Mouse (Mus musculus) mouse embryonic stem cell (cell line): ENCODE data around the gene Igsf6.

Experiments
- in situ Hi-C, 2 experiments: fragments of 300-500 bp; cut with MboI; formaldehyde crosslinking; loops; 1 replicate in 1 of 2; 3 replicates in 1 of 2; pipeline ENCODE4 v1.14.3; 2019 to 2020; ENCODE audit warnings: low sequenced_read_pairs in 2 of 2, low pct_unique_long_range_greater_than_20kb in 1 of 2, mixed read lengths in 1 of 2; ENCODE audit not compliant: unreplicated experiment in 1 of 2

Igsf6 gene

DNA sequence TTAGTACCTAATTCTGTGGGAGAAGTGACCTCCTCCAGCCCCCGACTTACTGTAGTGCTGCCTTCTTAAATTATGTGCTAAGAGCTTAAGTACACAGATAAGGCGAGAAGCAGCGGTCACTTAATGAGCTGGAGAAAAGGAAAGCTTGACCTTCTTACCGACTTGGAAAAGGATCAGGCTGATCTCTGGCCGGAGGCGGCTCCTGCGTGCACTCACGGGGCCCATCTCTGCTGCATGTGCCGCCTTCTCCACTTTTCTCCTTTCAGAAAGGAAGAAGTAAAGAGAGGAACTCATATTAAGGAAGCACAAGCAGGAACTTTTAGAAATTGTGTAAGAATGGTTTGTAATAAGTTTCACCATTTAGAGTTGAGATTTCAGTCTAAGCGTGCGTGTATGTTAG, at the start of gene Igsf6:
TSS of gene Igsf6 (minus strand) at position 292 of the 400 bp plus-strand sequence.
- in situ Hi-C loops, result no loop called here

DNA sequence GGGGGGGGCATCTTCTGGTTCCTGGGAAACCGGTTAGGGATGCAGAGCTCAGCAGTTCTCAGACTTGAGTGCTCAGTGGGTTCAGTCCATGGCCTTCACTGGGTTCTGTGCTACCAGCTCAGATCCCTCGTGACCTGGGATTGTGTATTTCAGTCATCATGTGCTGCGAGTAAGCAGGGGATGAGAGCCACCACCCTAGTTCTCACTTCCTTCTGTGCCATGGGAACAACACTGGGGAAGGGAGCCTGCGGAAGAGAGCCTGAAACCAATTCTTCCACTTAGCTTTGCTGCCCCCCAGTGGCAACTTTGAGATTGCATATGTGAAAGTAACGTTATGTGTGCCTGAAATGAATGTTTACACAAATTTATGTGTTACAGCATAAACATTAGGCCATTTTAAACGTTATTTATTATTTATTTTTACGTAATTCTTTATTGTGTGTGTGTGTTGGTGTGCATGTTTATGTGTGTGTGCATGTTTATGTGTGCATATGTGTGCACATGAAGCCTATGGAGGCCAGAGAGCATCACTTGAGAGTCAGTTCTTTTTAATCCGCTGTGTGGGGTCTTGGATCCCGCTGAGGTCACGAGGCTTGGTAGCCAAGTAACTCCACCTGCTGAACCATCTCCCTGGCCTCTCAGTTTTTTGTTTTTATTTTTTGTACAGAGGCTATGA, 45.9 kb upstream of the Igsf6 start:
- in situ Hi-C loops, result loop anchor here in 1 of 2 experiments (25.0 kb wide), 1 partner anchor 283 kb away; the partner anchor contains the start of gene Eef2k

DNA sequence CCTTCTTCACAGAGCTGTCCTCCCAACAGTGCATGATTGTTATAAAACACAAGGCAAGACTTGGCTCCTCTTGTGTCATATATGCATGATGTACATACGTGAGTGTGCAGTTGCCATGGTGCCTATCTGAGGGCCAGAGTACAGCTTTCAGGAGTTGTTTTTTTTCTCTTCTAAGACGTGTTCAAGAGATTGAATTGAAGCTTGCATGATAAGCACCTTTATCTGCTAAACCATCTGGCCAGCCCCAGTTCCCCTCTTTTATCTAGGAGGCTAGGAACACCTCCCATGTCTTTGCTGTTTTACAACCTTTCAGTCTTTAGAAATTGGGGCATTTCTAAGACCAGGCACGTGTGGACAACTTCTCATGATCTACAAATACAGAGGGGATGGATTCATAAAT, 37.4 kb upstream of the Igsf6 start:
- in situ Hi-C loops, result loop anchor here in 1 of 2 experiments (25.0 kb wide), 1 partner anchor 274 kb away; the partner anchor contains the start of gene Eef2k

DNA sequence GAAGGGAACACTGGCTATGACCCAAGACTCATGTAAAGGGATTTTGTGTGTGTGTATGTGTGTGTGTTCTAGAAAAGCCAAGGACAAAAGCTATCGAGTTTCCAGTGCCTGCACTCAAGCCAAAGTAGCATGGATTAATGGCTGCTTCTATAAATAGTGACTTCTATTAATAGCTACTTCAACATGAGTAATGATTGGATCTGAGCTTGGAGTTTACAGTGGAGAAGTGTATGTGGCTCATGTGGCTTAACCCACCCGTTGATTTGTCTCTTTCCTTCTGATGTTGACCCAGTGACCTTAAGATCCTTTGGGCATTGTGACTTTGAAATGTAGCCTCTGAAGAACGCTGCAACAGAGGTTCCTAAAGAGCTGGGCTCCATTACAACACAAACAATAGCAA, 36.9 kb upstream of the Igsf6 start:
- in situ Hi-C loops, result loop anchor here in 1 of 2 experiments (25.0 kb wide), 1 partner anchor 274 kb away; the partner anchor contains the start of gene Eef2k

DNA sequence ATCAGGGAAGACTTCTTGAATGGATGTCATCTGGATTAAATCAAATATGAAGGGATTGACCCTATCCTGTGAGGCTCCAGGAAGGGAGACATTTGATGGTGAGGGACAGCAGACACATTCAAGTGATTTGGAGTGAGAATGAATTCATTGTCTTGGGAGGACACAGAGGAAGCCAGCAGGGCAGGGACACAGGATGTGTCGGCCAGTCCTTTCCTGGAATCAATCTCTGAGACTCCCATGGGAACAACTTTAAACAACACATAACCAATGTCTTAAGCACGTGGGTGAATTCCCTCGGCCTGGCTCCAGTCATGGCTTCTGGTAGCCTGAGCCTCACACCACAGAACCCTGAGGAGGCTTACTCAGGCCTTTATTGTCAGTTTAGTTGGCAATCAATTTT, 33.5 kb upstream of the Igsf6 start:
- in situ Hi-C loops, result loop anchor here in 1 of 2 experiments (25.0 kb wide), 1 partner anchor 271 kb away; the partner anchor contains the start of gene Eef2k

DNA sequence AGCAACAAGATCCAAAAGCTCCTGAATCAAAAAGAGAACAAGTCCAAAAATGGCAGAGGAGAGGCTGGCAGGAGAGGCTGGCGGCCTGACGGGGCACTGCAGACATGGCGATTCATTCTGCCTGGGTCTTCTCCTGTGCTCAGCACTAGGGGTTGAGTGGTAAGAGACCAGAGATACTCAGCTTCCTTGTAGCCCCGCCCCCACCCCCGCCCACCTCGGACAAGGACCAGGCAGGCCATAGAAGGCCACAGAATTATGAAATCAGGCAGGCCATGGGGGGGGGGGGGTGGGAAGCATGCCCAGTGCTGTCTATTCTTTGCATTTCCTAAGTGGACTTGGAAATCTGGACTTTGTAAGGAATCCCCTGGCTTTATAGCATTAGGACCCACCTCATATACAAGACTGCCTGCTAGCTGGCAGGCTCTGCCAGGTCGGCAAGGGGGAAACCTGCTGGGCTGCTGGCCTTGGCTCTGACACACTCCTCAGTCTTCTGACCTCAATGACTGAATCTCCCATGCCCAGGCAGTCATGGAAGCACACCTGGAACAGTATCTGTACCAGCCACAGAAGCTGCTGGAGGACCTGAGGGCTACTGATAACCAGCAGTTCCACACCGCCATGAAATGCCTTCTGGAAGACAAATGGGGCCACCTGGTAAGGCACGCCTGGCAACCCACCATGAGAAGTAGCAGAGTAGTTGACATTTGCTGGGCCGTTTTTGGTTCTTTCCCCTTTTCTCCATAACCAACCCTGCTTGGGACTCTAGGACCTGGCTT, 24.4 kb upstream of the Igsf6 start:
- in situ Hi-C loops, result no loop called here

DNA sequence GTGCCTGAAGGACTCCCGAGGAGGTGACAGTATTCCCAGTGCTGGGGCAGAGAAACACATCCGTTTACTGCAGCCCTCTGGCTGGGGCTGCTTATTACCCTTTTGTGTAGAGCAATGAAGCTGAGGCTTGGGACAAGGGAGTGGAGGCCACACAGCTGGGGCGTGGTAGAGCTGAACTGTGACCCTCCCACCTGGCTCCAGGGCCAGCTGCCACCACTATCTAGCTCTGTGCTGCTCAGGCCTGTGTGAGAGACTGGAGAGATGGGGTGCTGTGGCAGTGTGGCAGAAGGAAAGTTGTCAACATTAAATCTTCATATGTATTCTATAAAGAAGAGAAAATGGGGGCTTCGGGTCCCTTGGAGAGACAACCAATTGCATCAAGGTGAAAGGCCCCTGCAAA, 18.7 kb upstream of the Igsf6 start:
- in situ Hi-C loops, result no loop called here

DNA sequence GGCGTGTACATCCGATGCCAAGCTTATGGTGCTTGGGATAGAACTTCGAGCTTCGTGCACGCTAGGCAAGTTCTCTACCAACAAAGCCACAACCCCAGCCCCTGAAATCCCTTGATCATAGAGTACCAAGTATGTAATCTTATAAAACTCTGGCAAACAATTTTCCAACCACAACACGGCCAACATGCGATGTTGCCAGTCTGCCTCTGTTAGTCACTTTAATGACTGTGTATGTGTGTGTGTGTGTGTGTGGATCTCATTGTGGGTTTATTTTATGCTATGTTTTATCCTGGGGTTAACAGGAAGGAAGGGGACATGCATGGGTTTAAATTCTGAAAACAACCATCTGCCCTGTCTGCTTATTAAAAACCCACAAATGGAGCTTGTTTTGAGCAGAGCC, 16.4 kb upstream of the Igsf6 start:
- in situ Hi-C loops, result no loop called here

DNA sequence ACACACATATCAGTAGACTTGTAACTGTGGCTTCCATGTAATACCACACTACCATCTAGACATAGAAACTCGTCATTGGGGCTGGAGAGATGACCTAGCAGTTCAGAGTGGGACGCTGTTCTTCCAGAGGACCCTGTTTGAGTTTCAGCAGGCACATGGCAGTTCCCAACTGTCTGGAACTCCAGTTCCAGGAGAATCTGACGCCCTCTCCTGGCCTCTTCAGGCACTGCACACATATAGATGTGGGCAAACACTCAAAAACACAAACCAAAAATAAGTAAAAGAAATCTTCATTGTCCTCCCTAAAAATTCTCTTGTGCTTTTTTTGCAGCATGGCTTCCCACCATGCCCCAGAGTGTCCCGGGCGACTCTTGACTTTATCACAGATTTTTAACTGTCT, 14.4 kb upstream of the Igsf6 start:
- in situ Hi-C loops, result no loop called here

DNA sequence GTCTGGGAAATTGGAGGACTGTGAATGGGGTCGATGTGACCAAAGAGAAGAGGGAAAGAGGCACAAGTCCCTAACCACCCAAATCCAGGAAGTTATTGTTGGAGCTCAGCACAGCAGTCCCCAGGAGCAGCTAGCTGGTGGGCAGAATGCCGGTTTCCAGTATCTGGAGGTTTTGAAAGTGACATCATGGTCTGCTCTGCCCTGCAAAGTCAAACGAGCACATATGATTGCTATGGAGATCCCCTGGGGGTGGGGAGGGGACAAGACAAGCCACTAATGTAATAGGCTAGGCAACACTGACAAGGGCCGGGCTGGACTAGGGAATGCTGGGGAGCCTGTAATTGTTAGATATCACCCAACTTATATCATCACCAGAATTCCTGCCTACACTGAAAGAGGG, 11.1 kb upstream of the Igsf6 start:
- in situ Hi-C loops, result no loop called here

DNA sequence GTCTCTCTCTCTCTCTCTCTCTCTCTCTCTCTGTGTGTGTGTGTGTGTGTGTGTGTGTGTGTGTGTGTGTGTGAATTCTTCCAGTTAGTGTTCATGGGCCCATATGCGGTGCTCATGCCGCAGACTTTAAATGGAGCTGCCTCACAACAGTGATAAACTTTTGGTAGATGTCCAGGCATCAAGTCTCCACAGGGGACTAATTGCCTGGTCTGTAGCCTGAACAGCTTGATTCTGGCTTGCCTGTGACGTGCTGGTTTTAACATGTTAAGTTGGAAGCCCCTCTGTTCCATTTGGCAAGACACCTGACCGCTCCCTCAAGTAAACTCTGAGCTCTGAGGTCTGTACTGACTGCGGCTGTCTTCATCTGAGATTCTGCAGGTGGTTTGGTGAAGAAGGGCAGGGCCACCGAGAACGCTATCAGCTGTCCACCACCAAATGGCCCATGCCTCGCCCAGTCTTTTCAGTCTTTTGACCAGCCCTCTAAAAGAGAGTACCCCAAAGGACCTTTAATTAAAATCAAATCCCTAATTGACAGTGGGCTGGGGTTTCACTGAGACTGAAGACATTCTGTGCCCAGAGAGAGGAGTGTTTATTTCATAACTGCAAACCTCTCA, 10.6 kb upstream of the Igsf6 start:
- in situ Hi-C loops, result no loop called here

DNA sequence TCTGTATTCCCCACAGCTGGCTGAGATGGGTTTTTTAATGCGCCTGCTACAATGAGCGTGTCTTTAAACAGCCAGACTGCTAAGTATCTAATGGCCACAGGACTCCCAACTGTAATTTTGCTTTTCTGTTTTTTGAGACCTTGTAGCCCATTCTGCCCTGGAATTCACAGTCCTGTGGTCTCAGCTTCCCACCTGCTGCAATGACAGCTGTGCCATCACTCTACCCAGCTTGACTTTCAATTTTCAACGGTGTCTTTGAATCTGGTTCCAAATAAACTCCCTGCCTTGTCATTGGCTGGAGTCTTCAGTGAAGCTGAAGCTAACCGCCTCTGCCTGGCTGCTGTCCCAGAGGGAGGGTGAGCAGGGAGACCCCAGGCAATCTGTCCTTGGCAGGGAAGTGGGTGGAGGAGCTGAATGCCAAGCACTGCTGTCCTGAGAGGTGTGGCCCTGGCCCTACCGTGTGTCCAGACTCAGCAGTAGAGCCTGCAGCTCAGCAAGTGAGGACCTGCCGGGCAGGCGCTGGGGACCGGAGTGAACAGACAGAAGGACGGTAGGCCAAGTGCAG, 8.7 kb upstream of the Igsf6 start:
- in situ Hi-C loops, result no loop called here

DNA sequence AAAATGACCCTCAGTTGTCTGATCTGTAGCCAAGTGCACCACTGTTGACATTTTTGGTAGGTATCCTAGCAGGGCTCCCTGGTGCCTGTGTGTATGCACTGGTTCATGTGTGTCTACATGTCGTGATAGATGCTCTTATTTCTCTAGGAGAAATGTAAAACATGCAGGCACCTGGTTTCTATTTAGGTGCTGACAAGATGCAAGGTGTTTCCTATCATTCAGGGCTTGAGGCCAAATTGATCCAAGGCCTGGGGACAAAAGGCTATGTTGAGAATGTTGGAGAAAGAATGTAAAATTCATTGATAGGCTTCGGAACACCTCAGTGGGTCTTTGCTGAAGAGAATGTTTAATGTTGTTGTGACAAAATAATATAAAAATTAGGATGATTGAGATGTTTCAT, 7.4 kb upstream of the Igsf6 start:
- in situ Hi-C loops, result no loop called here

DNA sequence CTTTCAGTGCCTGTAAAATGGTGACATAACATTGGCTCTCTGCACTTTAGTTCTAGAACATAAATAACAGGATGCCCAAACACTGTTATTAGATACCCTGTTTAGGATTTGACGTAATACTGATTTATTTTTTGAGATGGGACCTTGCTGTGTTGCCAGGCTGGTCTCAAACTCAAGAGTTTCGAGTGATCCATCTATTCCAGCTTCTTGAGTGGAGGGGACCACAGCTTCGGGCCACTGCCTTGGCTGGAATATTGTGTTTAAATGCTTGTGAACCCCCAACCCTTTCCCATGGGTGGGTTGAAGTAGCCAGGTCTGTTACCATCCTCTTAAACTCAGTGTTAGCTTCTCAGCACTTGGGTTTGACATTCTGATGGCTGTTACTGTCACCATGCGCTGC, 7.0 kb upstream of the Igsf6 start, which contains the start of gene Otoa:
TSS of gene Otoa (plus strand) at position 301 of the 400 bp plus-strand sequence.
- in situ Hi-C loops, result no loop called here

DNA sequence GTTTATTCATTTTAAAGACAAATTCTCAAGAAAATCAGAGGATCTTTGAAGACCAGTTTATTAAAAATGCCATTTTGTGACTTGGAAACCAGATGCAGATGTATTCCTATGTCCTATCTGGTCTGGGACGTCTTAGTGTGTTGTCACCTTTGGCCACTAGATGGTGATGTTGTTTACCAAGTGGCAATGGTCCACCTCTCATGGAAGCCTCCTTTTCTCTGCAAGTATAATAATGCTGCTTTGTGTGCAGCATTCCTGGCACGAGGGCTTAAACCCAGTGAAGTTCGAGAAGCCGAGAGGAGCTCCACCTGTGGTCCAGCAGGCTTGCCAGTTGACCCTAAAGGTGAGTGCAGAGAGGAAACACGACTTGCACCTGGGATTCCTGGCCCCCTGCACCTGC, 3.5 kb upstream of the Igsf6 start:
- in situ Hi-C loops, result no loop called here

DNA sequence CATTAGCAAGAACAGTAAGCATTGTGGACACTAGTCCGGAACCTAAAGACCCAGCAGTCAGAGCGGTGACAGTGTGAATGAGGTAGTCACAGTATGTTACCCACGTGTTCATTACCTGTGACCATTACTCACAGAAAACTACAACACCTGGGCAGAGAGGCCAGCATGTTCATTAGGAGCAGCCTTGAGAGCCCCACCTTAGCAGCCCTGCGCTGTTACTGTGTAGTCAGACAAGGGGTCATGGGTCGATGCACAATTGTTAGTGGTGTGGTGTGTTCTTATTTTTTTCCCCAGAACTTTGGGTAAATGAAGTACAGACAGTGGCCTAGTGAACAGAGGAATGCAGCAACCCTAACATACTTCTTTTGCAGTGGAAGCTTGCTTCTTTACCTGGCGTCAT, 2.9 kb upstream of the Igsf6 start:
- in situ Hi-C loops, result no loop called here

DNA sequence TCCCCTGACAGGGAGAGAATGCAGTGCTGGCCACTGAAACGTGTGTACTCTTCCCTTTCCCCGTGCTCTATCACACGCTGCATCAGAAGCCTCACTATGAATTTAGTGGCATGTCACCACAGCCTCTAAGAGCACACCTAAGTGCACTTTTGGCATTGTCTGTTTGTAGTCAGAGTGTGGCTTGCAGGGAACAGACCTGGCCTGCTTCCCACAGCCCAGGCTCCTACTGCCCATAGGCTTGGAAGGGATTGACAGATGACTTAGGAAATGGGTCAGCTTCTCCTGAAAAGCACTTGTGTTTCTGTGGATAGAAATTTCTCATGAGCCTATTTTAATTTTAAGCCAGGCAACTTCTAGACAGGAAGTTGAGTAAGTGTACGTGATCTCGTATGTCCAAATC, 1.0 kb upstream of the Igsf6 start:
- in situ Hi-C loops, result no loop called here

DNA sequence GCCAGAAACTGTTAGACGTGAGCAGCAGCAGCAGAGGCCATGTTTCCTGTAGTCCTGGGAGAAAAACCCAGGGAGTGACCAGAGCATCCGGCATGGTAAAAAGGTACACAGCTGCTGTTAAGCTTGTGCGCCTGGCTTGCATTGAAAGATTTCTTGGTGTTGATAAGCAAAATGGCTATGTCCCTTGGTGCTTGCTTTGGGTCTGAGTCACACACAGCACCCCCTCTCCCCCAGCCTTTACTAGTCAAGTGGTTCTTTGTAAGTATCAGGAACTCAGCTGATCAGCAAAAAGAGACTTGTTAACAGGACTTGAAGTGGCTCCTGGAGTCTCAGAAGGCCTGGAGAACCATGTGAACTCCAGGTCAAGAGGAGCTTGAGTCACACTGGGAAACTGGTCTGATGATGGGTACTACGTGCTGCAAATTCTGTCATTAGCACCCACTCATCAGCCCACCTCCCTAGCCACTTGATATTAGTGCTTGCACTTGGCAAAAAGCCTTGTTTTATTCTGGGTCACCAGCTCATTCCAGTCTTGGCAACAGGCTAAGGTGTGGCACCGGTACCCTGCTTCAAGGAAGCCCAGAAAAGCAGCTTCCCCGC, 529 bp upstream of the Igsf6 start:
- in situ Hi-C loops, result no loop called here

DNA sequence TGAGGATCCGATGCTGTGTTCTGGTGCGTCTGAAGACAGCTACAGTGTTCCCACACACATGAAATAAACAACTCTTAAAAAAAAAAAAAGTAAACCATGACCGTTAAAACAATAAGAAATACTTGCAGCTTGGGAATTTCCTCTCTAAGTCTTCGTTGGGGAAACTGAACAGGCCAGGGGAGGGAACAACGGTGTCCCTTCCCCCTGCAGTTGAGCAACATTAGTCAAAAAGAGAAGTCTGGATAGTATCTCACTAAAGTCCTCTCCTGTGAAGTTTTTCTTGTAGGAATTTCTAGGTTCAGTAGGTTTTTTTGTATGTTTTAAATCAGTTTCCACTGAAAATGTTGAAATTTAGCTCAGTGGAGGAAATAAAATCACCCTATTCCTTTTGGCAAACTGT, 1.9 kb downstream of the Igsf6 start:
- in situ Hi-C loops, result no loop called here
